Mouse (Mus musculus): ENCODE measurements around the gene Ankrd24. TPM values are rescaled to one million over a fixed set of nuclear protein-coding genes. Genes with fewer than 3 reads are reported as not detected.

Gene Ankrd24
- total RNA-seq (2021) = 1 to 10 TPM; 7.8 to 7.9 TPM
- polyA plus RNA-seq (2012; rRNA removed) = 33.7 and 46.5 TPM in 2 replicates
- long read RNA-seq, partial matches to known transcripts = 0 of 2 reads
- long read RNA-seq, other reads (novel, unspliced or antisense) = 1 of 2 reads

DNA sequence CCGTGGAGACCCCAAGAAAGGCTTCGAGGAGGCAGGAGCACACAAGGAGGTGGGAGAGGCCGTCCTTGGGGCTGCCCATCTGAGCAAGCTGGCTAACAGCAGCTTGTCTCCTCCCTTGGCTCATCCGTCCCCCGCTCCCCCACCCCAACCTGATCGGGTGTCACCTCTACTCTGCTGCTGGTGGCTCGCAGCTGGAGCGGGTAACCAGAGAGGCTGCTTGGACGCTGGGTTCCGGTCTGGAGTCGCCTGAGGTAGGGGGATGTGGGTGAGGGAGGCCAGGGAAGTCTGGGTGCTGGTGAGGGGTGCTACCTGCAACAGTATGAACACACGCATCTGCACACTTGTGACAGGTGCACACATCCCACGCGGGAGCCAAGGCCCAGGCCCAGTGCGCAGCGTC is at the start of gene Ankrd24:
Gene Ankrd24 (plus strand): TSS at position 151 of the 400 bp plus-strand sequence.
- Histone ChIP-seq H3K27ac (peak within 1 kb of the TSS; percentile 95), H3K27me3 (ENCODE audit: control insufficient read depth, insufficient read depth, low read length) (no peaks in the 10 kb centered on the region), H3K9ac (ENCODE audit: low read depth, low read length) (peak within 1 kb of the TSS; percentile 84), H3K79me2 (replicated peaks; ENCODE audit: control insufficient read depth, insufficient read depth, low read length) (no peaks in the 10 kb centered on the region), H3K4me1 (ENCODE audit: control insufficient read depth, insufficient read depth, low read length) (peaks cover 5% of the 10 kb centered on the region), H3K4me3 (peak within 1 kb of the TSS; percentile 70), H3K36me3 (ENCODE audit: control insufficient read depth, insufficient read depth, low read length) (no peaks in the 10 kb centered on the region)
- 81% methylated on average over 16 of the region's 16 CpGs for WGBS
- DNase-seq = no peak
- TF ChIP-seq EP300 (IDR thresholded peaks at IDR 0.05; ENCODE audit: insufficient read depth, low read depth, low read length) = no peak
- no peak for TF ChIP-seq POLR2A (IDR thresholded peaks at IDR 0.05; ENCODE audit: insufficient read depth, low read depth, low read length)
- TF ChIP-seq CTCF (IDR thresholded peaks at IDR 0.05) = no peak
- intact Hi-C loops (cut with DNase I) = loop anchor here (5.0 kb wide), 1 partner anchor 549 kb away; no protein-coding TSS in a partner anchor

DNA sequence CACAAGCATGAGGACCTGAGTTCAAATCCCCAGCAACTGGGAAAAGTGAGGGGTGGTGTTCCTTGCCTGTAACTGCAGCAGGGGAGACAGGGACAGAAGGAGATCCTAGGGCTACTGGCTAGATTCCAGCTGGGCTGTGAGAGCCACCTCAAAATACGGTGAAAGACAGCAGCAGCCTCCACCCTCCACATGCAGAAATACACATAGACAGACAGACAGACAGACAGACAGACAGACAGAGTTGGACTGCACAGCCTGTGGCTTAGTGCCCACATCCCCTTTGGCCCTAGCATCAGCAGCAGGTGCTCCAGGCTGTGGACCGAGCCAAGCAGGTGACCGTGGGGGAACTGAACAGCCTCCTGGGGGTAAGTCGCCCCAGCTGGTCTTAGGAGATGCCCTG is 48.4 kb upstream of the Ankrd24 start:
- WGBS = 64% methylated on average over 4 of the region's 4 CpGs
- intact Hi-C loops (cut with DNase I) = no loop called here

DNA sequence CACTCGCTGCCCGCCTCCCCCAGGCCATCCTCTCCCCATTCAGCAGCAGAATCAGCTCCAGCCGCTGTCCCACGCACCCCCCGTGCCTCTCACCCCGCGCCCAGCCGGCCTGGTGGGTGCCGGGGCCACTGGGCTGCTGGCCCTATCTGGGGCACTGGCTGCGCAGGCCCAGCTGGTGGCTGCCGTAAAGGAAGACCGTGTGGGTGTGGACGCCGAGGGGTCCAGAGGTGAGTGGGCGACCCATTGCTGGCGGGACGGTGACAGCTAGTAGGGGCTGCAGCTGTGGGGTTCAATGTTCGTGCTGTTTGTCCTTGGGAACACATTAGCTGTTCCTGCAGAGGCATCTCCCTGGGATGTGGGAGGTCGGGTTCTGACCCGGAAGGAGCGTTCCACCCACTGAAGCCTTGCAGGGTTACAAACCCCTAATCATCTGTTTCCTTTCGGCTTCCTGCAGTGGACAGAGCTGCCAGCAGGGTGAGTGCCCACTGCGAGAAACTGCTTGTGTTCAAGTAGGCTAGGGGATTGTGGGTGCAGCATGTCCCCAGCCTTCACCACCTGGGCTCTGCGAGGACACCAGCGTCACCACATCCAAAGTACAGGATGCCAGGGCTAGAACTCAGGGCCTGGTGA is 47.8 kb upstream of the Ankrd24 start:
- 53% methylated on average over 25 of the region's 25 CpGs for WGBS

More for the DNA sequence above, 48.4 kb upstream of the Ankrd24 start:
- TF ChIP-seq CTCF (IDR thresholded peaks at IDR 0.05) (no peak), POLR2A (IDR thresholded peaks at IDR 0.05; ENCODE audit: insufficient read depth, low read depth, low read length) (no peak), EP300 (IDR thresholded peaks at IDR 0.05; ENCODE audit: insufficient read depth, low read depth, low read length) (no peak)
- H3K36me3 ChIP-seq (ENCODE audit: control insufficient read depth, insufficient read depth, low read length) = no peaks in the 10 kb centered on the region
- H3K4me1 ChIP-seq (ENCODE audit: control insufficient read depth, insufficient read depth, low read length) = no peaks in the 10 kb centered on the region
- no peak for DNase-seq
- no peak overlapping the region for H3K27ac ChIP-seq
- H3K79me2 ChIP-seq (replicated peaks; ENCODE audit: control insufficient read depth, insufficient read depth, low read length) = no peaks in the 10 kb centered on the region
- no peak overlapping the region for H3K4me3 ChIP-seq
- H3K27me3 ChIP-seq (ENCODE audit: control insufficient read depth, insufficient read depth, low read length) = no peaks in the 10 kb centered on the region
- H3K9ac ChIP-seq (ENCODE audit: low read depth, low read length) = no peak overlapping the region

DNA sequence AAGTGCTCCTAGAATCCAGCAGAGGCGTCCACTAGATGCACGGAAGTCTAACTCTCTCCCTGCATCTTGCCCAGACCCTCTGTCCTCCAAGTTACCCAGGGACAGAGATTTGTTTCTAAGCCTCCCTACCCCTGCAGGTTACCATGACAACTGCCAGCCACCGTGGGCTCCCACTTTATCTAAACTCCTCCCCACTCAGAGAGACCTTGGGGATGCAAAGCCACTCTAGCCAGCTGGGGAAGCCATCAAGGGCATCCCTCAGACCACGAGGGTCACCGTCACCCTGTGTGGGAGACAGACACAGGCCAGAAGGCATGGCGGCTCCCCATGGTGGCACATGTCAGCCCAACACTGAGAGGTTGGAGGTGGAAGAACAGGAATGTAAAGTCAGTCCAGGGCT is 45.0 kb upstream of the Ankrd24 start:
- 74% methylated on average over 6 of the region's 6 CpGs for WGBS

More for the DNA sequence above, 47.8 kb upstream of the Ankrd24 start:
- Histone ChIP-seq H3K79me2 (replicated peaks; ENCODE audit: control insufficient read depth, insufficient read depth, low read length) (no peaks in the 10 kb centered on the region), H3K9ac (ENCODE audit: low read depth, low read length) (peak overlapping the region; percentile 5; the same call in 1 of the 2 replicates), H3K27ac (no peak overlapping the region), H3K27me3 (ENCODE audit: control insufficient read depth, insufficient read depth, low read length) (no peaks in the 10 kb centered on the region), H3K4me3 (no peak overlapping the region), H3K4me1 (ENCODE audit: control insufficient read depth, insufficient read depth, low read length) (no peaks in the 10 kb centered on the region), H3K36me3 (ENCODE audit: control insufficient read depth, insufficient read depth, low read length) (no peaks in the 10 kb centered on the region)
- DNase-seq = no peak
- no peak for TF ChIP-seq POLR2A (IDR thresholded peaks at IDR 0.05; ENCODE audit: insufficient read depth, low read depth, low read length)
- TF ChIP-seq EP300 (IDR thresholded peaks at IDR 0.05; ENCODE audit: insufficient read depth, low read depth, low read length) = no peak
- TF ChIP-seq CTCF (IDR thresholded peaks at IDR 0.05) = 0 out of 2 replicates have a peak, but pooled peaks have one; percentile 16
- intact Hi-C loops (cut with DNase I) = no loop called here

DNA sequence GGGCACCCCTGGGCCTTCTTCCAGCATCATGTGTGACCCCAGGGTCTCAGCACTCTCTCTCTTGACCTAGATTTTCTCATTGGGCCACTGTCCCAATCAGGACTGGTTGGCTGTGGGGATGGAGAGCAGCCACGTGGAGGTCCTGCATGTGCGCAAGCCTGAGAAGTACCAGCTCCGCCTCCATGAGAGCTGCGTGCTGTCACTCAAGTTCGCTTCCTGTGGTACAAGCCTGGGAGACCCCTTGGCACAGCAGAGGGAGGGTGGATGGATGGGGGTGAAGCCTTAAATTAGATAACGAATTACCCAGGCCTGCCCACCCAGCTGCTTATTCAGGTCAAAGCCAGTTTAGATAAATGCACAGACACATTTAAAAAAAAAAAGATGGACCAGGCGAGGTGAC is 39.6 kb upstream of the Ankrd24 start:
- H3K4me1 ChIP-seq (ENCODE audit: control insufficient read depth, insufficient read depth, low read length) = no peaks in the 10 kb centered on the region
- H3K36me3 ChIP-seq (ENCODE audit: control insufficient read depth, insufficient read depth, low read length) = no peaks in the 10 kb centered on the region
- H3K4me3 ChIP-seq = no peak overlapping the region

More for the DNA sequence above, 45.0 kb upstream of the Ankrd24 start:
- Histone ChIP-seq H3K79me2 (replicated peaks; ENCODE audit: control insufficient read depth, insufficient read depth, low read length) (no peaks in the 10 kb centered on the region), H3K27me3 (ENCODE audit: control insufficient read depth, insufficient read depth, low read length) (no peaks in the 10 kb centered on the region), H3K4me1 (ENCODE audit: control insufficient read depth, insufficient read depth, low read length) (no peaks in the 10 kb centered on the region), H3K9ac (ENCODE audit: low read depth, low read length) (no peak overlapping the region), H3K27ac (no peak overlapping the region), H3K4me3 (no peak overlapping the region), H3K36me3 (ENCODE audit: control insufficient read depth, insufficient read depth, low read length) (no peaks in the 10 kb centered on the region)
- intact Hi-C loops (cut with DNase I) = no loop called here
- no peak for DNase-seq
- TF ChIP-seq CTCF (IDR thresholded peaks at IDR 0.05) = no peak
- no peak for TF ChIP-seq POLR2A (IDR thresholded peaks at IDR 0.05; ENCODE audit: insufficient read depth, low read depth, low read length)
- no peak for TF ChIP-seq EP300 (IDR thresholded peaks at IDR 0.05; ENCODE audit: insufficient read depth, low read depth, low read length)

DNA sequence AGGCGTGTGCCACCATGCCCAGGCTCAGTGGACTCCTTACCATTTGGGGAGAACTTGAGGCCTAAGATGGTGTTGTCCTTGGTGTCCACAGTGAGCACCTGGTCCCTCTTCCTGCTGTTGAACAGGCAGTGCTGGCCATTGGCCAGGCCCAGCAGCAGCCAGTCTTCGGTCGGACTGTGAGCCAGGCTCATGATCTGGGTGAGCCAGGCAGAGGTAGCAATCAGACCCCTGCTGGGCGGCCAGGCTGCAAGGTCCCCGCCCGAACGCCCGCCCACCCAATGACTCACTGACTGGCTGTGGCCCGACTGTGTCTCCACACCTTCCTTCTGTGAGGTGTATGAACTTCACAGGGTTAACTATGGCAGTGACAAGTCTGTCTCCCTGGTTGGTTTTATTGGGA is 36.5 kb upstream of the Ankrd24 start:
- H3K9ac ChIP-seq (ENCODE audit: low read depth, low read length) = no peak overlapping the region
- no peaks in the 10 kb centered on the region for H3K36me3 ChIP-seq (ENCODE audit: control insufficient read depth, insufficient read depth, low read length)
- 57% methylated on average over 9 of the region's 9 CpGs for WGBS
- no peak for DNase-seq
- no peak overlapping the region for H3K4me3 ChIP-seq
- H3K79me2 ChIP-seq (replicated peaks; ENCODE audit: control insufficient read depth, insufficient read depth, low read length) = no peaks in the 10 kb centered on the region
- H3K27ac ChIP-seq = no peak overlapping the region
- H3K27me3 ChIP-seq (ENCODE audit: control insufficient read depth, insufficient read depth, low read length) = no peaks in the 10 kb centered on the region
- peaks cover 2% of the 10 kb centered on the region for H3K4me1 ChIP-seq (ENCODE audit: control insufficient read depth, insufficient read depth, low read length)
- intact Hi-C loops (cut with DNase I) = no loop called here
- no peak for TF ChIP-seq EP300 (IDR thresholded peaks at IDR 0.05; ENCODE audit: insufficient read depth, low read depth, low read length)
- TF ChIP-seq CTCF (IDR thresholded peaks at IDR 0.05) = no peak
- no peak for TF ChIP-seq POLR2A (IDR thresholded peaks at IDR 0.05; ENCODE audit: insufficient read depth, low read depth, low read length)

More for the DNA sequence above, 39.6 kb upstream of the Ankrd24 start:
- Histone ChIP-seq H3K27ac (no peak overlapping the region), H3K79me2 (replicated peaks; ENCODE audit: control insufficient read depth, insufficient read depth, low read length) (no peaks in the 10 kb centered on the region), H3K9ac (ENCODE audit: low read depth, low read length) (no peak overlapping the region), H3K27me3 (ENCODE audit: control insufficient read depth, insufficient read depth, low read length) (no peaks in the 10 kb centered on the region)
- DNase-seq = no peak
- 77% methylated on average over 7 of the region's 7 CpGs for WGBS
- intact Hi-C loops (cut with DNase I) = no loop called here
- TF ChIP-seq EP300 (IDR thresholded peaks at IDR 0.05; ENCODE audit: insufficient read depth, low read depth, low read length) = no peak
- no peak for TF ChIP-seq POLR2A (IDR thresholded peaks at IDR 0.05; ENCODE audit: insufficient read depth, low read depth, low read length)
- no peak for TF ChIP-seq CTCF (IDR thresholded peaks at IDR 0.05)
